Mouse (Mus musculus) MEL (cell line): Measurements from ENCODE around the gene Cacna1c. TPM values are rescaled to one million over a fixed set of nuclear protein-coding genes. Genes with fewer than 3 reads are reported as not detected.

Experiments used
- DNase-seq: peaks from one replicate; pipeline ENCODE4 v3.0.0; 2011; ENCODE audit warnings: low read depth, low spot score
- H3K27ac ChIP-seq: 2 replicates; pipeline ENCODE4 v1.5.1; 2012; ENCODE audit warnings: low read depth, mild to moderate bottlenecking, control low read depth, low read length, moderate library complexity; ENCODE audit not compliant: control insufficient read depth
- H3K27me3 ChIP-seq, 2 experiments: fragments of 150-350 bp in 1 of 2; sonication (generic) in 1 of 2; 2 replicates each; pipeline ENCODE4 v1.6.1; 2012; ENCODE audit warnings: low read length in 2 of 2, mild to moderate bottlenecking in 2 of 2, improper control_type of control experiment in 1 of 2, moderate library complexity in 1 of 2; ENCODE audit not compliant: insufficient read depth in 2 of 2, control insufficient read depth in 1 of 2
- H3K36me3 ChIP-seq, 2 experiments: 2 replicates each; pipeline ENCODE4 v1.6.1; 2012 to 2014; ENCODE audit warnings: low read length in 2 of 2, improper control_type of control experiment in 1 of 2, inconsistent platforms in 1 of 2, mild to moderate bottlenecking in 1 of 2; ENCODE audit not compliant: insufficient read depth in 2 of 2, control insufficient read depth in 1 of 2
- H3K4me1 ChIP-seq, 2 experiments: fragments of 150-350 bp in 1 of 2; sonication (generic) in 1 of 2; 2 replicates each; pipeline ENCODE4 v1.6.1; 2012; ENCODE audit warnings: low read length in 2 of 2, improper control_type of control experiment in 1 of 2, mild to moderate bottlenecking in 1 of 2; ENCODE audit not compliant: insufficient read depth in 2 of 2, control insufficient read depth in 1 of 2
- H3K4me3 ChIP-seq, 2 experiments: fragments of 150-350 bp in 1 of 2; sonication (generic) in 1 of 2; 2 replicates each; pipeline ENCODE4 v1.5.1; 2012; ENCODE audit warnings: low read depth in 2 of 2, low read length in 2 of 2, mild to moderate bottlenecking in 2 of 2, moderate library complexity in 2 of 2, control low read depth in 1 of 2, improper control_type of control experiment in 1 of 2; ENCODE audit not compliant: control insufficient read depth in 1 of 2, insufficient read depth in 1 of 2
- H3K79me2 ChIP-seq: 2 replicates; pipeline ENCODE4 v1.6.1; 2012; ENCODE audit warnings: mild to moderate bottlenecking, low read length, moderate library complexity; ENCODE audit not compliant: control insufficient read depth, poor library complexity, insufficient read depth
- H3K9ac ChIP-seq: 2 replicates; pipeline ENCODE4 v1.6.1; 2012; ENCODE audit warnings: low read depth, mild to moderate bottlenecking, control low read depth, low read length, moderate library complexity; ENCODE audit not compliant: control insufficient read depth, poor library complexity, severe bottlenecking
- H3K9me3 ChIP-seq: fragments of 150-350 bp; sonication (generic); replicated peaks from 2 replicates; pipeline ENCODE4 v1.6.1; 2012; ENCODE audit warnings: mild to moderate bottlenecking, low read length, improper control_type of control experiment, moderate library complexity; ENCODE audit not compliant: insufficient read depth
- CHD2 ChIP-seq: IDR thresholded peaks from 2 replicates; pipeline ENCODE4 v1.6.1; 2011; ENCODE audit warnings: low read length, improper control_type of control experiment
- CTCF ChIP-seq, 3 experiments: IDR thresholded peaks in 2 of 3; conservative IDR thresholded peaks in 1 of 3; 2 replicates each; pipeline ENCODE4 v1.5.1; 2011 to 2012; ENCODE audit warnings: low read length in 3 of 3, low read depth in 2 of 3, mild to moderate bottlenecking in 2 of 3, improper control_type of control experiment in 1 of 3, inconsistent platforms in 1 of 3, mixed read lengths in 1 of 3, moderate library complexity in 1 of 3; ENCODE audit not compliant: control insufficient read depth in 1 of 3, insufficient read depth in 1 of 3, poor library complexity in 1 of 3, severe bottlenecking in 1 of 3
- E2F4 ChIP-seq: IDR thresholded peaks from 2 replicates; pipeline ENCODE4 v1.6.1; 2011; ENCODE audit warnings: low read depth, low read length, improper control_type of control experiment, borderline replicate concordance
- ETS1 ChIP-seq: IDR thresholded peaks from 2 replicates; pipeline ENCODE4 v1.6.1; 2012; ENCODE audit warnings: low read depth, mild to moderate bottlenecking, inconsistent platforms, low read length, improper control_type of control experiment, moderate library complexity
- KAT2A ChIP-seq: conservative IDR thresholded peaks from 2 replicates; pipeline ENCODE4 v1.6.1; 2012; ENCODE audit warnings: low read depth, low read length, improper control_type of control experiment, inconsistent platforms
- MAX ChIP-seq: IDR thresholded peaks from 2 replicates; pipeline ENCODE4 v1.6.1; 2011; ENCODE audit warnings: low read length, improper control_type of control experiment
- MEF2A ChIP-seq: IDR thresholded peaks from 2 replicates; pipeline ENCODE4 v1.6.1; 2014; ENCODE audit warnings: low read depth, mild to moderate bottlenecking, inconsistent platforms, low read length, improper control_type of control experiment; ENCODE audit not compliant: poor library complexity, insufficient replicate concordance, severe bottlenecking; ENCODE audit errors: extremely low read depth
- MYB ChIP-seq: IDR thresholded peaks from 2 replicates; pipeline ENCODE4 v1.6.1; 2011; ENCODE audit warnings: mild to moderate bottlenecking, low read depth, low read length, improper control_type of control experiment
- MYC ChIP-seq: IDR thresholded peaks from 2 replicates; pipeline ENCODE4 v1.6.1; 2011; ENCODE audit warnings: low read depth, mild to moderate bottlenecking, low read length, improper control_type of control experiment, moderate library complexity
- NELFE ChIP-seq: IDR thresholded peaks from 2 replicates; pipeline ENCODE4 v1.6.1; 2011; ENCODE audit warnings: low read depth, low read length, improper control_type of control experiment
- NRF1 ChIP-seq: IDR thresholded peaks from 2 replicates; pipeline ENCODE4 v1.6.1; 2014; ENCODE audit warnings: low read depth, mild to moderate bottlenecking, inconsistent platforms, low read length, improper control_type of control experiment, moderate library complexity; ENCODE audit not compliant: poor library complexity, insufficient read depth, severe bottlenecking
- POLR2A ChIP-seq, 2 experiments: IDR thresholded peaks; 2 replicates each; pipeline ENCODE4 v1.6.1; 2011 to 2012; ENCODE audit warnings: low read length in 2 of 2, mild to moderate bottlenecking in 2 of 2, control low read depth in 1 of 2, improper control_type of control experiment in 1 of 2, low read depth in 1 of 2, moderate library complexity in 1 of 2; ENCODE audit not compliant: control insufficient read depth in 1 of 2, insufficient read depth in 1 of 2, poor library complexity in 1 of 2
- POLR2AphosphoS5 ChIP-seq: IDR thresholded peaks from 2 replicates; pipeline ENCODE4 v1.6.1; 2012; ENCODE audit warnings: low read depth, borderline replicate concordance, mild to moderate bottlenecking, inconsistent platforms, low read length, moderate library complexity, mixed read lengths
- RAD21 ChIP-seq: IDR thresholded peaks from 2 replicates; pipeline ENCODE4 v1.6.1; 2011; ENCODE audit warnings: mild to moderate bottlenecking, low read depth, low read length, improper control_type of control experiment
- RCOR1 ChIP-seq: IDR thresholded peaks from 2 replicates; pipeline ENCODE4 v1.6.1; 2012; ENCODE audit warnings: low read depth, mild to moderate bottlenecking, inconsistent platforms, low read length, improper control_type of control experiment
- SIN3A ChIP-seq: IDR thresholded peaks from 2 replicates; pipeline ENCODE4 v1.6.1; 2012; ENCODE audit warnings: low read length, improper control_type of control experiment, inconsistent platforms
- SMC3 ChIP-seq: IDR thresholded peaks from 2 replicates; pipeline ENCODE4 v1.6.1; 2011; ENCODE audit warnings: low read depth, low read length, improper control_type of control experiment
- TAL1 ChIP-seq: IDR thresholded peaks from 2 replicates; pipeline ENCODE4 v1.6.1; 2012; ENCODE audit warnings: mild to moderate bottlenecking, inconsistent platforms, low read length, moderate library complexity, mixed read lengths
- USF1 ChIP-seq: IDR thresholded peaks from 2 replicates; pipeline ENCODE4 v1.6.1; 2014; ENCODE audit warnings: low read depth, mild to moderate bottlenecking, inconsistent platforms, low read length, improper control_type of control experiment, moderate library complexity
- USF2 ChIP-seq, 2 experiments: IDR thresholded peaks; 2 replicates each; pipeline ENCODE4 v1.6.1; 2011 to 2012; ENCODE audit warnings: improper control_type of control experiment in 2 of 2, low read length in 2 of 2, borderline replicate concordance in 1 of 2, inconsistent platforms in 1 of 2, low read depth in 1 of 2, mild to moderate bottlenecking in 1 of 2; ENCODE audit not compliant: insufficient read depth in 1 of 2
- polyA plus RNA-seq, 2 experiments: library from polyadenylated mRNA; stranded (reverse) in 1 of 2; unstranded in 1 of 2; fragments of >175 nt in 1 of 2; fragments of >200 nt in 1 of 2; gene quantifications; 2 replicates each; pipeline versions ENCODE4 v1.2.1 to v1.2.4; 2012; ENCODE audit warnings: low replicate concordance in 2 of 2, low read depth in 1 of 2; ENCODE audit not compliant: insufficient read length in 2 of 2, insufficient read depth in 1 of 2, missing spikeins in 1 of 2
- total RNA-seq: library from RNA; depleted of rRNA; stranded (reverse); fragments of 300-350 nt; gene quantifications from 2 replicates; pipeline ENCODE4 v1.2.3, GENCODE M21; 2012

Cacna1c gene
- total and polyA plus RNA-seq, 3 experiments, result 3.4 to 4.4 TPM; not detected in 1

GRCm38 (mm10) chr6:118678031-118678430 lies 518.2 kb downstream of the Cacna1c start:
- no peaks in the 10 kb centered on the region for H3K9me3 ChIP-seq

GRCm38 (mm10) chr6:118677306-118677705 lies 518.9 kb downstream of the Cacna1c start:
- no peaks in the 10 kb centered on the region for H3K36me3 ChIP-seq
- H3K27me3 ChIP-seq, result no peaks in the 10 kb centered on the region
- no peaks in the 10 kb centered on the region for H3K79me2 ChIP-seq
- TF ChIP-seq MYC (no peak), NELFE (no peak), USF1 (no peak), SIN3A (no peak), KAT2A (no peak), CHD2 (no peak), CTCF (IDR thresholded peaks at IDR 0.05 in 2 of 3, conservative IDR thresholded peaks at IDR 0.05 in 1 of 3; ENCODE audit: control insufficient read depth in 1 of 3, insufficient read depth in 1 of 3, low read depth in 2 of 3, low read length in 3 of 3, poor library complexity in 1 of 3, severe bottlenecking in 1 of 3) (no peak), MEF2A (no peak), TAL1 (no peak), RAD21 (no peak), USF2 (IDR thresholded peaks at IDR 0.05; ENCODE audit: borderline replicate concordance in 1 of 2, insufficient read depth in 1 of 2, low read depth in 1 of 2, low read length in 2 of 2) (no peak), POLR2A (IDR thresholded peaks at IDR 0.05; ENCODE audit: control insufficient read depth in 1 of 2, insufficient read depth in 1 of 2, low read depth in 1 of 2, low read length in 2 of 2, poor library complexity in 1 of 2) (no peak), RCOR1 (no peak), MYB (no peak), SMC3 (no peak), MAX (no peak), POLR2AphosphoS5 (no peak), ETS1 (no peak)
- H3K9ac ChIP-seq, result no peak overlapping the region
- DNase-seq, result no peak
- no peak overlapping the region for H3K27ac ChIP-seq
- H3K4me3 ChIP-seq, result no peak overlapping the region
- no peaks in the 10 kb centered on the region for H3K4me1 ChIP-seq
- H3K9me3 ChIP-seq, result no peaks in the 10 kb centered on the region

More at GRCm38 (mm10) chr6:118678031-118678430, 518.2 kb downstream of the Cacna1c start:
- no peak for DNase-seq
- Histone ChIP-seq H3K9ac (no peak overlapping the region), H3K4me3 (no peak overlapping the region)
- no peak for TF ChIP-seq MYC
- no peak for TF ChIP-seq E2F4
- TF ChIP-seq POLR2A (IDR thresholded peaks at IDR 0.05; ENCODE audit: control insufficient read depth in 1 of 2, insufficient read depth in 1 of 2, low read depth in 1 of 2, low read length in 2 of 2, poor library complexity in 1 of 2), result no peak
- no peak for TF ChIP-seq SMC3
- TF ChIP-seq MEF2A, result no peak
- TF ChIP-seq NRF1, result no peak
- no peak for TF ChIP-seq CTCF (IDR thresholded peaks at IDR 0.05 in 2 of 3, conservative IDR thresholded peaks at IDR 0.05 in 1 of 3; ENCODE audit: control insufficient read depth in 1 of 3, insufficient read depth in 1 of 3, low read depth in 2 of 3, low read length in 3 of 3, poor library complexity in 1 of 3, severe bottlenecking in 1 of 3)
- TF ChIP-seq POLR2AphosphoS5, result no peak
- TF ChIP-seq, all 39 proteins: peak for 0
- Histone ChIP-seq H3K79me2 (no peaks in the 10 kb centered on the region), H3K27ac (no peak overlapping the region), H3K27me3 (no peaks in the 10 kb centered on the region), H3K4me1 (no peaks in the 10 kb centered on the region), H3K36me3 (no peaks in the 10 kb centered on the region)
